Mouse (Mus musculus) heart, adult 9 months (tissue): ENCODE measurements around the gene Nxpe2.

ENCODE experiments used
- DNase-seq, 2 experiments: peaks; one replicate each; pipeline ENCODE4 v3.0.0; 2022; ENCODE audit warnings: low spot score in 2 of 2

The Nxpe2 gene

DNA sequence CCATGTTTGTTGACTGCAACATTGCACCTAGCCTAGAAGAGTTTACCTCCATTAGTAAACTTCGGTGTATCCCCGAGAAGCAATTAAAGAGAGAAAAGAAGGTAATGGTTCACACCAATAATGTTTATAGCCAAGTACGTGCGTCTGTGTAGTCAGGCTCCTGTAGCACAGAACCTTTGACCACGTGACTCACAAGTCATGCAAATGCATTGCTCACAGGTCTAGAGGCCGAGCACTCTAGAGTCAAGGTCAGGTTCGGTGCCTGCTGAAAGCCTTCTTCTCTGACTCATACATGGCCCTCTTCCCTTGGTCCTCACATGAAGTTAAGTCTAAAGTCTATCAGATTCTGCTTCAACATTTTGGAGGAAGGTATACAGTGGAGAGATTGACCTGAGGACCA is 54.3 kb downstream of the Nxpe2 start:
- no peak for DNase-seq

GRCm38 (mm10) chr9:48294754-48295153 is 58.5 kb downstream of the Nxpe2 start:
- DNase-seq: no peak

DNA sequence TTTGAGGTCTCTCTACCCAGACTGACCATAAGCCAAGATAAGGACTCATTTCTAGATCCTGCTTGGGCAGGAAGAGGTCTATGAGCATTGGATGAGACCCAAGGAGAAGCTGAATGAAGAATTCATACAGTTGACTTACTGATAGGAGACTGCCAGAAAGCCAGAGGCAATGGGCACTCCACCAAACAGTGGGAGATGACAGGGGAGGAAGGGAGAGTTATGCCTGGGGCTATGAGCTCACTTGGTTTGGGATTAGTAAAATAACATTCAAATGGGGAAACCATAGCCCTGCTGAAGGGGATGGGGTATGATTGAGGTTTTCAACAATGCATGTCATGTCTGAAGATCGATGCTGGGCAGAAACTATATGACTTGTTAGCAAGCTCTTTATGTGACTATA is 63.0 kb downstream of the Nxpe2 start:
- DNase-seq: no peak

- DNase-seq: no peak
Observed at GRCm38 (mm10) chr9:48284221-48284620, 69.0 kb downstream of the Nxpe2 start.

DNA sequence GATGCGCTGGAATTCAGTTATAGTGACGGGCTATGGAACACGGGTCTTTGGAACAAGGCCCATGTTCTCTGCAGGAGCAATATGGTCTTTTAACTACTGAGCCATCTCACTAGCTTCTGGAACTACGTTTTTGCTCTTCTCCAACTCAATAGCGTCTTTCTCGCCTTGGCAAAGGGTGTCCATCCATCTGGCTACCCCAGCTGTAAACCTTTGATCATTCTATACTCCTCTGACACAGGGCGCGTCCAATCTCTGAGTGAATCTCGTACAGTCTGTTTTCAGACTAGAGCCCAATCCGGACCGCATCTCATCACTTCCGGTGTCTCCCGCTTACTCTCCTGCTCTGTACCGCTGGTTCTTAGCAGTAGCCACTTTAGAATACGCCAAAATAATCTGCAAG is 76.4 kb downstream of the Nxpe2 start:
- no peak for DNase-seq
